Mouse (Mus musculus) hindbrain, postnatal 0 days (tissue): ENCODE results near the gene Rpl18a. TPM values are rescaled to one million over a fixed set of nuclear protein-coding genes. Genes with fewer than 3 reads are reported as not detected.

Experiments
- ATAC-seq: fragments of 200-750 bp; cut with Nextera tagmentation; 2 replicates; pipeline ENCODE4 v1.8.0; 2017; ENCODE audit warnings: mild to moderate bottlenecking, moderate TSS enrichment, moderate library complexity
- DNase-seq: peaks from one replicate; pipeline ENCODE4 v3.0.0-alpha.2; 2015; ENCODE audit warnings: low spot score
- H3K27ac ChIP-seq: fragments of 300-500 bp; sonication (generic); 2 replicates; pipeline ENCODE4 v1.5.1; 2014; ENCODE audit warnings: mild to moderate bottlenecking
- H3K27me3 ChIP-seq: fragments of 300-500 bp; sonication (generic); 2 replicates; pipeline ENCODE4 v1.6.1; 2014; ENCODE audit warnings: low read length, mixed read lengths; ENCODE audit not compliant: insufficient read depth
- H3K36me3 ChIP-seq: fragments of 300-500 bp; sonication (generic); 2 replicates; pipeline ENCODE4 v1.6.1; 2014; ENCODE audit warnings: low read length, mixed read lengths; ENCODE audit not compliant: insufficient read depth
- H3K4me1 ChIP-seq: fragments of 300-500 bp; sonication (generic); 2 replicates; pipeline ENCODE4 v1.6.1; 2014; ENCODE audit warnings: antibody characterized with exemption, low read length, mixed read lengths; ENCODE audit not compliant: insufficient read depth
- H3K4me2 ChIP-seq: fragments of 300-500 bp; sonication (generic); 2 replicates; pipeline ENCODE4 v1.6.1; 2014; ENCODE audit warnings: low read depth, mild to moderate bottlenecking, low read length, moderate library complexity, mixed read lengths
- H3K4me3 ChIP-seq: fragments of 300-500 bp; sonication (generic); 2 replicates; pipeline ENCODE4 v1.5.1; 2014; ENCODE audit warnings: low read length
- H3K9ac ChIP-seq: fragments of 300-500 bp; sonication (generic); replicated peaks from 2 replicates; pipeline ENCODE4 v1.6.1; 2014; ENCODE audit warnings: mild to moderate bottlenecking, low read length, moderate library complexity, mixed read lengths
- H3K9me3 ChIP-seq: fragments of 300-500 bp; sonication (generic); 2 replicates; pipeline ENCODE4 v1.6.1; 2016; ENCODE audit warnings: low read length, mixed read lengths
- CTCF ChIP-seq: IDR thresholded peaks from 2 replicates; pipeline ENCODE4 v1.5.1; 2016; ENCODE audit warnings: antibody characterized with exemption, control low read depth, low read depth
- WGBS: fragments of 180-500 bp; shearing (Covaris S2); extraction: QIAGEN DNeasy Blood & Tissue Kit; methylation state at CpG from one replicate; pipeline ENCODE4 v1.1.7; 2014; 5-methylcytosine and 5-hydroxymethylcytosine counted together
- polyA plus RNA-seq: library from polyadenylated mRNA; unstranded; fragments of >200 nt; fragmentation: Nextera tagmentation; extraction: Ambion mirVana; gene quantifications from 2 replicates; pipeline ENCODE4 v1.2.1, GENCODE M21; 2015
- total RNA-seq: library from RNA; depleted of rRNA; stranded (reverse); fragments of >200 nt; gene quantifications from 2 replicates; pipeline ENCODE4 v1.2.3, GENCODE M21; 2014

Rpl18a gene
- total and polyA plus RNA-seq, 2 experiments from 2014 or later, result 1,940 to 2,686 TPM

DNA sequence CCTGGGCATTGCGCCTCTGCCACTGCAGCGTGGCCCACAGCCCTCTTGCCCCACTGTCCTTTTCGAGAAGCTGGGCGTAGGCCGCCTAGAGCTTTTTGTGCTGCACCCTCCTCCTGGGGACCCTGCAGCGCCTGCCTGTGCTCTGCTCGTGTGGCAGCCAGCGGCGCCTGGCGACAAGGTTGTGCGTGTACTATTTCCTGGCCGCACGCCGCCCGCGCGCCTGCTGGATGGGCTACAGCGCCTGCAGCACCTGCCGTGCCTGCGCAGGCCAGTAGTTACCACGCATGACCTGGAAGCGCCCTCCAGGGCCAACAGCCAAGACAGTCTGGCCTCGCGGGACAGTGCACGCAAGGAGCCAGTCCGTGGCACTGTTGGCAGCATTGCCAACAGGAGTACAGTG lies 16.3 kb upstream of the Rpl18a start:
- Histone ChIP-seq H3K36me3 (peaks cover 64% of the 10 kb centered on the region), H3K27ac (no peak overlapping the region), H3K9me3 (no peaks in the 10 kb centered on the region), H3K9ac (no peak overlapping the region), H3K4me3 (no peak overlapping the region), H3K4me2 (no peak overlapping the region), H3K27me3 (no peaks in the 10 kb centered on the region), H3K4me1 (no peaks in the 10 kb centered on the region)
- no peak for TF ChIP-seq CTCF
- ATAC-seq (no peak), DNase-seq (no peak)
- WGBS, result 93% methylated on average over 26 of the region's 26 CpGs

DNA sequence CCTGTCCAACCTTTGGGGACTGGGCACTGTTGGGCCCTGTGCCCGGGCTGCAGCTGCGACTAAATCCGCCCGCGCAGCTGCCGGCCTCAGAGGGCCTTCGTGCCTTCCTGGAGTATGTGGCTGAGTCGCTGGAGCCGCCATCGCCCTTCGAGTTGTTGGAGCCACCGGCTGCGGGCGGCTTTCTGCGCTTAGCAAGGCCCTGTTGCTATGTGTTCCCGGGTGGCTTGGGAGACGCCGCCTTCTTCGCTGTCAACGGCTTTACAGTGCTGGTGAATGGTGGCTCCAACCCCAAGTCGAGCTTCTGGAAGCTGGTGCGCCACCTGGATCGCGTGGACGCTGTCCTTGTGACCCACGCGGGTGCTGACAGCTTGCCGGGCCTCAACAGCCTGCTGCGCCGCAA lies 15.7 kb upstream of the Rpl18a start:
- no peaks in the 10 kb centered on the region for H3K9me3 ChIP-seq
- DNase-seq (no peak), ATAC-seq (no peak)
- TF ChIP-seq CTCF, result no peak
- H3K4me2 ChIP-seq, result no peak overlapping the region
- H3K27ac ChIP-seq, result no peak overlapping the region
- H3K36me3 ChIP-seq, result peaks cover 60% of the 10 kb centered on the region
- H3K4me3 ChIP-seq, result no peak overlapping the region
- H3K4me1 ChIP-seq, result no peaks in the 10 kb centered on the region
- WGBS, result 96% methylated on average over 30 of the region's 30 CpGs
- H3K9ac ChIP-seq, result no peak overlapping the region
- no peaks in the 10 kb centered on the region for H3K27me3 ChIP-seq

DNA sequence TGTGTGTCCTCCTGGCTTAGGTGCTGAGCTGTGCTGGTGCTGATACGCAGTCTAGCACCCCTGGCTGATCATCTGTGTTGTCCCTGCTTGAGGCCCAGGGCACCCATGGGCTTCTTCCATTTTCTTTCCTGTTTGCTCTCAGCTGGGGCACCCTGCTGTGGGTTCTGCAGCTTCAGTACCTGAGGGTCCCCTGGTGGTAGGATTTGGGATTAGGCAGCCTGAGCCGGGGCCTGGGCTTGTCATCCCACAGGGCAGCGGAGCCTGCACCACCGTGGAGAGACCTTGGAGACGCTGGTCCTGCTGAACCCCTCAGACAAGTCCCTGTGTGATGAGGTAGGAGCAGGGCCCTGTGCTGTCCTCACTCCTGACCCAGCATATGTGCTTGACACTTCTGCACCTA lies 14.4 kb upstream of the Rpl18a start:
- H3K4me2 ChIP-seq, result no peak overlapping the region
- no peak overlapping the region for H3K4me3 ChIP-seq
- H3K27me3 ChIP-seq, result no peaks in the 10 kb centered on the region
- peak; percentile 48 for TF ChIP-seq CTCF
- peaks cover 48% of the 10 kb centered on the region for H3K36me3 ChIP-seq
- H3K4me1 ChIP-seq, result peaks cover 6% of the 10 kb centered on the region; the same call in 1 of the 2 replicates
- WGBS, result 82% methylated on average over 5 of the region's 5 CpGs
- H3K27ac ChIP-seq, result no peak overlapping the region
- ATAC-seq (no peak), DNase-seq (no peak)
- no peak overlapping the region for H3K9ac ChIP-seq
- no peaks in the 10 kb centered on the region for H3K9me3 ChIP-seq

DNA sequence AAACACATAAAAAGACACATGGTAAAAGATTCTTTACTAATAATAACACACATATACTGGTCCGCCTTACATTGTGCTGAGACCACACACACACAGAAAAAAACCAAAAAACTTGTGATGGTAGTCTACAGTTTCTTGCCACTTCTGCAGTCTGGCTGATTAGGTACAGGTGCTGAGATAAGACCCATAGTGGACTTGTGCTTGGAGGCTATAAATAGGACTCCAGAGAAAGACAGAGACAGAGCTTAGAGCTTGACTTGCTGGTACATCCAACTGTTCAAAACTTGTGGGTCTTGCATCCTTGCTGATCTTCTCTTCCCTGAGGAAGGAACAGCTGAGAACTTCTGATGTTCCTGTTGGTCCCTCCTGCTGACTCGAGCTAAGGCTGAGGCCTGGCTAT lies 10.3 kb upstream of the Rpl18a start:
- no peak overlapping the region for H3K9ac ChIP-seq
- no peak overlapping the region for H3K27ac ChIP-seq
- 97% methylated on average over 2 of the region's 2 CpGs for WGBS
- DNase-seq (no peak), ATAC-seq (no peak)
- H3K4me1 ChIP-seq, result peaks cover 7% of the 10 kb centered on the region; the same call in 1 of the 2 replicates
- no peaks in the 10 kb centered on the region for H3K27me3 ChIP-seq
- no peaks in the 10 kb centered on the region for H3K9me3 ChIP-seq
- H3K4me2 ChIP-seq, result no peak overlapping the region
- no peak overlapping the region for H3K4me3 ChIP-seq
- H3K36me3 ChIP-seq, result peaks cover 10% of the 10 kb centered on the region
- no peak for TF ChIP-seq CTCF

DNA sequence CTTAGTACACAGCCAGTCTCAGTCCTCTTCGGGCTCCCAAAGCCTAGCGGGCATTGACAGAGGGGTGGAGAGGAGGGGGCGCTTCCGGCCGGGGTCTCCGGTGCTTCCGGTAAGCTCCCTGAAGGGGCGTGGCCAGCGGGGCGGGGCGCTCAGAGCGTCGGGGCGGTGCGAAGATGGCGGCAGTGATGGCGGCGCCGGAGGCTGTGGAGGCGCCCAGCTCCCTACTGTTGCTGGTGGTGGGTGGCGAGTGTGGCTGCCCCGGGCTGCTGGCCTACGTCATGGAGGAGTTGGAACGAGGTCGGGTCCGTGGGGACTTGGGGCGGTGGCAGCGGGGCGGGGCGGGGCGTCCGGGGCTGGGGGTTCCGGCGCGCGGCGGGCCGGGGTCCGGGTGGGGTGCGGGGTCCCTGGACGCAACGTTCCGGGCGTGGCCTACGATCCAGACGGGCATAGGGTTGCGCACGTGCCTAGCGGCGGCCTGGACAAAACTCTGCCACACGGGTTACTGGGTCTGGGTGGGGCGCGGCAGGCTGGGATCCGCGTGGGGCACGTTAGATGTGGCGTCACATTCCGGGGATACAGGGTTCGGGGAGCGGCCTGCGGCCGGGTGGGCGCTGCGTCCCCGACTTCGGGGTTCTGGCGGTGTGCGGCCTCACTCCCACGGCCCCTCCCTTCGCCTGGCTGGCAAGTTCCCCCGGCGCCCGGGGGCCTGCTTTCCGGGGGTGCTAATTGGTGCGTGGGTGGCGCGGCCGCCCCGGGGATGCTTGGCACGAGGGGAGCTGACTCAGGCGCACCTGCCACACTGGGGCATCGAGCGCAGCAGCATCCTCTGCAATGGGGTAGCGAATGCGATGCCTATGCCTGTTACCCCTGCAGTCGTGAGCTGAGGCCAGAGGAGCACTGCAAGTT lies 8.9 kb upstream of the Rpl18a start, which contains the start of gene Map1s:
TSS of gene Map1s (plus strand) at position 102 of the 906 bp plus-strand sequence.
- H3K4me1 ChIP-seq, result peaks cover 7% of the 10 kb centered on the region; the same call in 1 of the 2 replicates
- H3K36me3 ChIP-seq, result peaks cover 2% of the 10 kb centered on the region
- H3K9ac ChIP-seq, result peak within 1 kb of the TSS; percentile 85
- H3K27me3 ChIP-seq, result no peaks in the 10 kb centered on the region
- WGBS, result 1% methylated on average over 66 of the region's 86 CpGs
- peak within 1 kb of the TSS; percentile 94 for H3K4me2 ChIP-seq
- peak within 1 kb of the TSS; percentile 82 for H3K4me3 ChIP-seq
- DNase-seq (peak; percentile 96), ATAC-seq (peak; percentile 96)
- H3K9me3 ChIP-seq, result no peaks in the 10 kb centered on the region
- peak within 1 kb of the TSS; percentile 90 for H3K27ac ChIP-seq
- TF ChIP-seq CTCF, result no peak

DNA sequence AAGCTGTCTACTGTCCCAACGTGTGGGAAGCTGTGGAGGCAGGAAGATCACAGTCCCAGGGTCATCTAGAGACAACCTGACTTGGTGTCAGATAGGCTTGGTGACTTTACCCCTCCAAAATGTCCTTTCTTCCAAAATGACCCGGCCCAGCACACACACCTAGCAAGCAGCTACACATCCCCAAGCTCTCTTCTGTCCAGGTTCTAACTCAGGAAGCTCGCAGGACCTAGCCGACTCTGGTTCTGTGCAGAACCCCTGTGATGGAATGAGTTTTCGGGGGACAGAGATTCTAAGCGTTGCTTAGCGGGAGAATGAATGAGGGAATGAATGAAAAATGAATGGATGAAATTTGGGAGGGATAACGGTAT lies 8.2 kb upstream of the Rpl18a start:
- TF ChIP-seq CTCF, result no peak
- no peak for DNase-seq
- WGBS, result 18% methylated on average over 8 of the region's 8 CpGs
- Histone ChIP-seq H3K4me1 (peaks cover 7% of the 10 kb centered on the region; the same call in 1 of the 2 replicates), H3K27me3 (no peaks in the 10 kb centered on the region), H3K4me2 (peak overlapping the region; percentile 94), H3K27ac (peak overlapping the region; percentile 90), H3K9ac (peak overlapping the region; percentile 85), H3K36me3 (no peaks in the 10 kb centered on the region), H3K9me3 (no peaks in the 10 kb centered on the region), H3K4me3 (peak overlapping the region; percentile 82)
- peak; percentile 50 for ATAC-seq

DNA sequence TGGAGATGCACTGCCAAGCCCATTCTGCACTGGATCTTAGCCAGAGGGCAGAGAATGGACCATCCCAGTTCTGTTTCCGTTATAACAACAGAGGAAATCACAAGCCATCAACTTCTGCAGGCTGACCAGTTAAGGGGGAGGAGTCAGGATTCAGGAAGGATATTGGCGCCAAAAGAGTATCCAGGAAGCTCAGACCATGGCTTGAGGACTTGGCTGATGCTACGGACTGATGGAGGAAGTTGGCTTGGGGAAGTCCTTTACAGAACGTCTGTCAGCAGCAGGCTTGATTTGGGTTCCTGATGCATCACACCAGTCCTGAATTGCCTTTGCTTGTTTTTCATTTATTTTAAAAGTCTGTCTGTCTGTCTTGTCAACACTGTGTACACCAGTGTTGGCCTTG lies 7.3 kb upstream of the Rpl18a start:
- no peaks in the 10 kb centered on the region for H3K36me3 ChIP-seq
- H3K9me3 ChIP-seq, result no peaks in the 10 kb centered on the region
- no peak overlapping the region for H3K9ac ChIP-seq
- TF ChIP-seq CTCF, result no peak
- peaks cover 7% of the 10 kb centered on the region; the same call in 1 of the 2 replicates for H3K4me1 ChIP-seq
- WGBS, result 63% methylated on average over 4 of the region's 4 CpGs
- no peak overlapping the region for H3K27ac ChIP-seq
- ATAC-seq (no peak), DNase-seq (no peak)
- no peak overlapping the region for H3K4me3 ChIP-seq
- H3K4me2 ChIP-seq, result no peak overlapping the region
- no peaks in the 10 kb centered on the region for H3K27me3 ChIP-seq
